Mouse (Mus musculus): ENCODE results near the gene Matk.

- TF ChIP-seq GATA1 (IDR thresholded peaks at IDR 0.05; ENCODE audit: low read length) (no peak), TAL1 (IDR thresholded peaks at IDR 0.05; ENCODE audit: low read length) (no peak)
These were observed 20.0 kb upstream of the Matk start, which contains the start of gene Zfr2 for GRCm38 (mm10) chr10:81232580-81233225.

Measured in erythroblast, embryonic 14.5 days (primary cell).